Mouse (Mus musculus) adrenal gland, postnatal 10 days (tissue): Measurements from ENCODE around the gene Slc15a3. TPM values are rescaled to one million over a fixed set of nuclear protein-coding genes. Genes with fewer than 3 reads are reported as not detected.

Source experiments
- DNase-seq: peaks from one replicate; pipeline ENCODE4 v3.0.0; 2021; ENCODE audit warnings: mixed read lengths
- total RNA-seq, 2 experiments: library from RNA; stranded (reverse); gene quantifications; 2 replicates each; pipeline ENCODE4 v1.2.3; 2021

Gene Slc15a3
- total RNA-seq, 2 experiments from 2014 or later, result 3.2 to 3.5 TPM

DNA sequence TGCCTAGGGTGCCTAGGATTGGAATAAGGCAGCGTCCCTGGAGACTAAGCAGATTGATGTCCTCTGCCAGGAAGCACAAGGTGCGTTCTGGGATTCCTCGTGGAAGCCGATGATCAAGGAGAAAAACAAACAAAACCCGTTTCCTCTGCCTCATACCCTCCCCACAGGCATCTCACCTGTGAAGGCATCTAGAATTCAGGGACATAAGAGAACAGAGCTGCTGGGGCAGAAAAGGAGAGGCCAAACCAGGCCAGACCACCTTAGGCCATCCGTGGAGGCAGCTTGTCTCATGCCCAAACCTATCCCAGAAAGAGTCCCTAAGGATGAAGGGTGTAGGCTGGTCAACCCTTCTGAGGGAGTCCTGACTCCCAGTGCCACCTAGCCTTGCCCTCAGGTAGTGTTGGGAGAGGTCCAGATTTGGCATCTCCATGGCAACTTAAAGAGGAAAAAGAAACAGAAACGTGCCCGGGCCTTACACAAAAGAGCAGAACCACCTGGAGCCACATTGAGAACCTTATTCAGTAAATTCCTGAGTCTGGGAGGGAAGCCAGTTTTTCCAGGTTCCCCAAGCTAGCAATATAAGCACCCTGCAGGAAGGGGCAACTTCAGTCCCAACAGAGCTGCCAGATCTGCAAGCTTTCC, 30.5 kb downstream of the Slc15a3 start, which contains the start of gene Tmem132a:
Tmem132a (minus strand) TSS at position 55 of the 642 bp plus-strand sequence.
- DNase-seq, result no peak

DNA sequence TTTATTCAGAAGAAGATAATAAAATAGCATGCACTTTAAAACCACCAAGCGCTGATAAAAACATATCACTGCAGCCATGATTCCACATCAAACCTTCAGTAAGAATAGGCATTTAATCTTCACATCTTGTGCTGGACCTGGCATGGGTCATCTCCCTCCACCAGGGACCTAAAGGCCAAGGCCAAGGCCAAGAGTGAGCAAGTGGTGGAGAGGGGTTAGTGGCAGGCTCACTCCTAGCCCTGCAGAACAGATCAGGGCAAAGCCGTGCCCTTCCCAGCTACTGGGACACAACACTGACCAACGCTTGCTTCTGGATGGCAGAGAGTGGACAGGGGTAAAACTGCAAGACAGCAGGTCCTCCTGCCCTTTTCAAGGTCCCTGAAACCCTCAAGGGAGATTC, 31.1 kb downstream of the Slc15a3 start:
- DNase-seq, result no peak

DNA sequence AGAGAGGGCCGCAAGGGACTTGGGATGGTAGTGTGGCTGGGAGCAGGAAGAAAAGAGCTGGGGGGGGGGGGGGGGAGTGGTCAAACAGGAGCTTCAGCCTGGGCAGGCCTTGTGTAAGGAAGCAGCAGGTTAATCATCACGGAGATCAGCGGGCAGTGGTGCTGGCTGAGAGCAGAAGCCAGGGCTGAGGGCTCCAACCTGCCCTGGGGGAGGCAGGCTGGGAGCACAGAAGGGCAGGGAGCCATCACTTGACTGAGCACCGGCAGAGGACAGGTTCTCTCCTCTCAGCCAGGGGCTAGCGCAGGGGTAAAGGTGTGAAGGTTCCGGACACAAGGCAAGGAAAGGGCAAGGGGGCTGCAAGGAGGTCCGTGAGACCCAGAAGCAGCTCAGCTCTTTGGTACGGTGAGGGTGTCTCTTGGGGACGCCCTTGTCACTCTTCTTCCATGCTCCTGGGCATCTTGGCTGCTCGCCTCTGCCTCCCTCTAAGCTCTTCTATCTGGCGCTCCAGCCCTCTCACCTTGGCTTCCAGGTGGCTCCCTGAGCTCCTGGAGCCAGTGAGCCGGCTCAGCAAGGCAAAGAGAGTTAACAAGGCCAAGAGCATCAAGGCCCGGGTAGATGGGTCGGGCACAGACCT, 31.9 kb downstream of the Slc15a3 start:
- DNase-seq, result no peak

DNA sequence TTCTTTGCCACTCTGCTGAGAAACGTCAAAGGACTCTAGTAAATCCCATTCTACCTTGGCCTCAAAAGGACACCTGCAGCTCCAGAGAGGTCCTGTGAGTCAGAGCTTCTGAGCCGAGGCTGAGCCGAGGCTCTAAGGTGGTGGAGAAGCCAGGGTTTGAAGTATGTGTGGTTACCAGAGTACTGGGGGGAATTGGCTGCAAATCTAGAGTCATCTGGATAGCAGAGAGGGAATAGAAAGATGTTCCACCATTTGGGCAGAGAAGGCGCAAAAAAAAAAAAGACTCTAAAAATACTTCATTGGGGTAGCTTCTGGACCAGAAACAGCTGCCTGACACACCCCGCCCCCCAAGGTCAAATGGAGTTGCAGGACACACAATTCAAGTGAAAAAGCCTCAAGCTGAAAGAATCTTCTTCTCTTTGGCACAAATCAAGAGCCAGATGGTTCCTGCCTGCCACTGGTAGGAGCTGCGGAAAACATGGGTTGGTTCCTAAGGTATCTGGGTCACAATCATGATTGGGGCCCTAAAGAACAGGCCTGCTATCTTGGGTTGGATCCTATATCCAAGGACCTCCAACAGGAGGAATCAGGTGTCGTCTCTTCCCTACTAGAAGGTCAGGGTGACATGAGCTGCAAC, 38.8 kb downstream of the Slc15a3 start:
- DNase-seq, result no peak

DNA sequence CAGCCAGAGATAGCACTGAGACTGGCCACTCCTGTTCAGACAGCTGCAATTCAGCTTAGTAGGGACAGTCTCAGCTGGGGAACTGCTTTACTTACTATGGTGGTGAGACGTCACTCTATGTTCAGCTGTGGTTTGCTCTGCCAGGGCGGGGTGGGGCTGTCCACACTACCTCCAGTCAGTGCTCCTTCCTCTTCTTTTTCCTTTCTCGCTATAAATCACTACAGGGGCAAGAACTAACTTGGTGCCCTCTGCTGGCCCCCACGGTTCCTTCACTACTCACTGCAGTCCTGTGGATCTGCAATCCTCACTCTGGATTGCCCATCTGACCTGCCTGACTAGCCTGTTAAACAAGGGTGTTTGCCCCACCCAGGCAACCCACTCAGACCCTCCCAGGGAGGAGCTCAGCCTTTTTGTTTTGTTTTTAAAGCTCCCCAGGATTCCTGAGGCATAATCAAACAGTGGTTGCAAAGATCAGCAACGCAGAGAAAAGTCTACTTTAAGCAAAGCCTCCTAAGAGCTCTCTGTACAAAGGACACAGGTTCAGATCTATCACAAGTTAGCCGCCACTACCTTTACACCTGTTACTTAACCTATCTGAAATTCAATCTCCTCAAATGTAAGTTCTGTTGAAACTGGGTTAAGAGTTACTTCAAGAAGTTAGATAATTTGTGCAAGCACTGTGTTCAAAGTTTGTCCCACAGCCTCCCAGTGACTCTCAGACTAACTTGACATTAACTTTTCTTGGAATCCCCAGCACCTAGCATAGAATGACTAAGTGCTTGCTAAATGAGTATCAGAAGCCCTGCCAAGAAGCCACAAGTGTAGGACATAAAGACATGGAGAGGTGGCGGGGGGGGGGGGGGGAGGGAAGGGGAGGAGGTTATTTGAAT, 40.8 kb downstream of the Slc15a3 start:
- DNase-seq, result peak; percentile 45

DNA sequence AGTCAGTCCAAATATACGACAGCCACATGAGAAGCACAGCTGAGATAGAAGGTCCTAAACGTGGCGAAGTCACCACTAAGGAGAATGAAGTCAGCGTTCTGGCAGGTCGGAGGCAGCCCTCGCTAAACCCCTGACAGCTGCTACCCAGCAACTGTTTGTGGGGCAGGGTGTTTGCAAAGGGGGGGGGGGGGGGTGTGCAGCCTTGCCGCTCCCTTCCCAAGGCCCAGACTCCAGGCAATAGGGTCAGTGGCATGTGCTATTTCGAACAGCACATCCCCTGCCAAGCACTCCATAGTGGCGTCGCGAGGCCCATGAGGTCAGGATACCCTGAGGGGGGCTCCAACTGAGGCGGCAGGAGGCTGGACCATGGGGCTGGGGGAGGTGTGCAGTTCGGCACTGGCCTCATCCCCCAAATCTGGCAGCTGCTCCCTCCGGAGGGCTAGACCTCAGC, 41.5 kb downstream of the Slc15a3 start:
- no peak for DNase-seq

DNA sequence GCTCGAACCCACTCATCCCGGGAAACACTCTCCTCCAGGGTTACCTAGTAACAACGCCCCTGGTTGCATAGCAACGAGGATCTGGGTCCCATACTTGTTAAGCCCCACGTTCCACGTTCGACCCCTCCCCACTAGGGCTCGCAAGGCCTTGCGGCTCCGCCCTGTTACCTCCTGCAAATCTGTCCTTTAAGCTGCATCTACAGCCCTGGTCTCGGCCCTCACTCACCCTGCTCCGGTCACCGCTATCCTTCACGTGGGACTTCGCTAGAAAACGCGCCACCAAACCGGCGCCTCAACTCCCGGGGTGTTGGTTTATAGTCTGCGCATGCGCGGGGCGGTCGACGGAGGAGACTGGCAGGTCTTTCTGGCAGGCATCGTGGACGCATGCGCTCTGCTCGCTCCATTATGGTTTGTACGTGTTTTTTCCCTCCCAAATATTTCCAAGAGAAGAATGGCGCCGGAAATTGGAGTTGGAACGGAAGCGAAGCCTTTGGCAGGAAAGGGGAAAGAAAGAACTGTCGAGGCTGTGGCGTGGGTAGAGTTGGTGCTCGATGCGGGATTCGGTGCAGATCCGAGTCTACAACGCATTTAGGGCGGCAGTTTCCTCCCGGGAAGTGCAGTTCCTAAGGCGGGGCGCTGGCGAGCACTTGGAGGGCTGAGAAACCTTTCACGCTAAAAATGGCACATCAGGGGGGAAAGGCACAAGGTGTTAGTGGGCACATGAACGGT, 42.1 kb downstream of the Slc15a3 start, which contains the start of gene Tmem109:
Tmem109 (minus strand) TSS at position 576 of the 729 bp plus-strand sequence.
- peak; percentile 93 for DNase-seq

DNA sequence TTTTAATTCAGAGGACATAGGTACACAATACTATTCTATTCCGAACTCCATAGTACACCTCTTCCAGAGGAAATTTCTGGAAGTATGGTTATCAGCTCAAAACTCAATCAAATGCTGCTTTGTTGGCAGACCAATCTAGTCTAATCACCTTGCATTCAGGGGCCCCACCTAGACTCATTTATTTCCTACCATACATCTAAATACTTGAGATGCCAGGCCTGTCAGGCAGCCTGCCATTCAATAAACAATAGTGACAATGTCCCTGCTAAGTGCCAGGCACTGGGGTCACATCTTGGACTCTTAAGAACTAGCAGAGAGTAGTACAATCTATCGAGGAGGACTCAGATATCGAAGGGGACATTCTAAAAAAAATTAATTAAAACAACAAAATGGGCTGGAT, 52.7 kb downstream of the Slc15a3 start:
- DNase-seq, result no peak

DNA sequence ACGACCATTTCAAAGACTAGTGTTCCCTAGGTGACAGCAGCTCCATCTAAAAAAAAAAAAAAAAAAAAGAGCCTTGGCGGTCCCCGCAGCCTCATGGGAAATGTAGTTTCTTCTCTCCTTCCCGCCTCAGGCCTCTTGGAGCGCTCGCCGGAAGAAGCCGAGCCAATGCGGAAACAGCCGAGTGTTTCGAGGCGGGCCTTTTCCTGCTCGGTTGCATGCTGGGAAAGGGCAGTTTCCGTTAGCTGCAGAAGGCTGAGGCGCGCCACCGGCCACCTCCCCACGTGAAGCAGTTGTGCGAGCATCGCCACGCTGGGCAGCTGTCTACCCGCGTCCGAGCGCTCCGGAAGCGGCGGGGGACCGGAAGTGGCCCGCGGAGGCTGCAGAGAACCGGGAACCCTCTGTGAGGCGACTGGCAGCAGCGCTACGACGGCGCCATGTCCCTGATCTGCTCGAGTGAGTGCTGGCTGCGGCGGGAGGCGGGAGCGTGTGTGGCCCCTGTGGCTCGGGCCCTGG, 55.5 kb downstream of the Slc15a3 start, which contains the start of gene Prpf19:
Prpf19 (plus strand) TSS at position 216 of the 513 bp plus-strand sequence.
- peak; percentile 98 for DNase-seq

DNA sequence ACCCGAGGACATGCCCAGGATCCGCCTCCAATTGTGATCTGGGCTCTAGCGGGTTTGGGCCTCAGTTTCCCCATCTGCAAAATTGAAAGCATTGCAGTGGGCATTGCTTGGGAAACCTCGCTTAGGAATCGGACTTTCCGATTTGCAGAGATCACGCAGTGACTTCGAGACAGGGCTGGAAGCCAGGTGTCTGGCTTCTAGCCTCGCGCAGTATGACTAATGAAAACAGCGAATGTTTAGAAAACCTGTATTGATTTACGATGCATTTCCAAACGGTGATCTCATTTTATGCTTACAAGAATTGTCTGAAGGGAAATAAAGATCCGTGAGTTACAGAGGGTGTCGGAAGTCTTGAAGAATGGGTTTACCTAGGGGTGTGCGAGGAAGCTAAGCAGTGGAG, 56.2 kb downstream of the Slc15a3 start:
- DNase-seq, result peak; percentile 48

DNA sequence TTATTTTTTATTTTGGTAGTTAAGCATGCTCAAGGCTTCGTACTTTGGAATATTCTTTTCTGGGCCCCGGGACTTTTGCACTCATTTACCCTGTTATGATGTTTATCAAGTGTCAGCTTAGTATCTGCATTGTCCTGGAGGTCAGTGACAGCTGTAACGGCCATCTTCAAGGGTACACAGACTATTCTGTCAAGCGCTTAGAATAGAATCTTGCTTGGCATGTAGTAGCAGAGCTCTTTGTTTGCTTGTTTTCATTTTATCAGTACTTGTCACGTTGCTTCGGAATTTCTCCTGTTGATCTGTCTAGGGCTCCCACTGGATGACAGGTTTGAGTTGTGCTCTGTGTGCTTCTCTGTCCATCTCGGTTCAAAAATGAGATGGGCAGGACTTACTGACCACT, 57.3 kb downstream of the Slc15a3 start:
- DNase-seq, result no peak

DNA sequence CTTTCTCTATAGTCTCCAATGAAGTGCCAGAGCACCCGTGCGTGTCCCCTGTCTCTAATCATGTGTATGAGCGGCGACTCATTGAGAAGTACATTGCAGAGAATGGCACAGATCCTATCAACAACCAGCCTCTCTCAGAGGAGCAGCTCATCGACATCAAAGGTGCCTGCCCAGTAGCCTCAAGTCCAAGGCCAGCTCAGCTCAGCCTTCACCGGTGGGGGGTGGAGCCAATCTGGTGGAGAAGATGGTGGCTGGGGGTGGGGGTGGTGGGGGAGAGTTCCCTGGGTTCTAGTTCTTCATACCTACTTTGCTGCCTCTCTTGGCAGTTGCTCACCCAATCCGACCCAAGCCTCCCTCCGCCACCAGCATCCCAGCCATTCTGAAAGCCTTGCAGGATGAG, 58.0 kb downstream of the Slc15a3 start:
- peak; percentile 43 for DNase-seq

DNA sequence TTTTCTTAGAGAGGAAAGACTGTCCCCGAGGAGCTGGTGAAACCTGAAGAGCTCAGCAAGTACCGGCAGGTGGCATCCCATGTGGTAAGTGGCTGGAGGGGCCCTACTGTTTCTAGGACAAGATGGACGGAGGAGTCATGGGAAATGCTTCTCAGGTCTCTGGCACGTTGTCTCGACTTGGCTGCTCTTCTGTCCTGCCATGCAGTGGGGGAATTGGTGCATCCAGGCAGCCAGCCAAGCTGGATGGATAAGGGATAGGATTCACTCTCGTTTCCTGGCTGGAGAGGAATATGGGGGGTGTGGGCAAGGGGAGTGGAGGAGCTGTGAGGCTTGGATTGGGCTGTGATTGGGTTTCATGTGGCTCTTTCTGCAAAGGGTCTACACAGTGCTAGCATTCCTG, 60.8 kb downstream of the Slc15a3 start:
- no peak for DNase-seq

DNA sequence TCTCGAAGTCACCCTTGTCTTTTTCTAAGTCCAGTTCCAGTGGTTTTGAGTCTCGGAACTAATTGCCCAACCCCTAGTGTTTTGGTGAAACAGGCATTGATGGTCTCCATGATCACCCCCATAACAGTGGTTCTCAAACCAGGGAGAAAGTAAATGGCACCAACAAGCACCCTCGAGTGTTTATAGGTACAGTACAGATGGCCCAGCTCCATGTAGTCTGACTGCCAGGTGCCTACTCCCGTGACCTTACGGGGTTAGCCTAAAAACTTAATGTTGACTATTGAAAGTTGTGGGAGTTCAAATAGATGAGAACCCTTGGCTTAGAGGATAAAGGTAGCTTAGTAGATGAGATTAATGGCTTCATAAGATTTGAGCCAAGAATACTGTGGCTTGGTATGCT, 61.5 kb downstream of the Slc15a3 start:
- no peak for DNase-seq

DNA sequence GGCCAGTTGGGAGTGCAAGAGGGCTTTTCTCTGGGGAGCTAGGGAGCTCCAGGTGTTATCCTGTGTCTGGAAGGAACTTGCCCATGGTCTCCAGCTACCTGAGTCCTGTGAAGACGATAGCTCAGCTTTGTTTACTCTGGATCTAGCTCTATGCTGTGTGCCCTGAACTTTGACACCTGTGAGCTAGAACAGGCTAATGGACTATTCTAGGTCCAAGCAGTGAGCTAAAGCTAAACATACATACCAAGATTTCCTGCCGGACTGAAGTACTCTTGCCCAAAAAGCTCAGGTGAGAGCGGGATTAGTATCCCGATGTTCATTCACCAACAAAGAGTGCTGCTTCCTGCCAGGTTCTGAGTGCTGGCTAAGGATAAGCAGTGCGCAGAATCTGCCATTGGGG, 65.0 kb downstream of the Slc15a3 start:
- DNase-seq, result no peak

DNA sequence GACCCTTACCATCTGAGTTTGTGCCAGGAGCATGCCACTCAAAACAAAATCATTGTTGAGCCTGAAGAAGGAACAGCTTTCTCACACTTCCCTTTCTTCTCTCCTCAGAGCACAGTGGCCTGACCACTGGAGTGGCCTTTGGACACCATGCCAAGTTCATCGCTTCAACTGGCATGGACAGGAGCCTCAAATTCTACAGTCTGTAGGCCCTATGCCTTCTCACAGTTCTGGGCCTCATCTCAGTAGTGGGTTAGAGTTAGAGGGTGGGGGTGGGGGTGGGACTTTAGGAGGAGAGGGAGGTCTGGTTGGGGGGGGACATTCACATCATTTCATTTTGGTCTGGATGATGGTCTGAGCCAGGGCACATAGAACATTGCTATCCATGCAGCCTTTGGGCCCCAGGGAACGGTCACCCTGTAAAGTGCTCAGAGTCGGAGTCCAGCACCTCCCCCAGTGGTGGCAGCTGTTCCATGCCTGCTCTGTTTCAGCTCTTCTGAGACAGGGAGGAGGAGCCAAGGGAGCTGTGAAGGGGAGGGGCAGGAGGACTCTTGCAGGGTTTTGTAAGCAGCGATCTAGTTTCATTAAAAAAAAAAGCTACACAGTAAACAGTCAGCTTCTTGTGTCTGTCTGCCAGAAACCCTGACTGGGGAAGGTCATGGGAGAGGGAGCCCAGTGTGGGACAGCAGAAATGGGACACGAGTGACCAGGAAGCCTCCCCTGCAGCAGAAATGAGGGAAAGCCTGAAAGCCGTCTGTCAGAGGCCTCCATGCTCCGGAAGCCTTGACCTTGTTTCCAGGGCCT, 65.6 kb downstream of the Slc15a3 start:
- peak; percentile 83 for DNase-seq

DNA sequence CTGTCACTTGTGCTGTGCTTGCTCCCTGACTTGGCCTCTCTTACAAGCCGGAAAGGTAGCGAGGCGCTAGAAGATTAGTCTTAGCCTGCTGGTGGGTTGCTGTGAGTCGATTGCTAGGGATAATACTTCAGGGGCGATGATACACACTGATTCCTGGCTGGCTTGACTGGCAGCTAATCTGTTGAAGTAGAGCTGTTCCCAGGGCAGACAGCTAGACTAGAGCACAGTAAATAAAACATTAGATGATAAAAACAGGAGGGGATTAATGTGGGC, 66.1 kb downstream of the Slc15a3 start:
- DNase-seq, result no peak

DNA sequence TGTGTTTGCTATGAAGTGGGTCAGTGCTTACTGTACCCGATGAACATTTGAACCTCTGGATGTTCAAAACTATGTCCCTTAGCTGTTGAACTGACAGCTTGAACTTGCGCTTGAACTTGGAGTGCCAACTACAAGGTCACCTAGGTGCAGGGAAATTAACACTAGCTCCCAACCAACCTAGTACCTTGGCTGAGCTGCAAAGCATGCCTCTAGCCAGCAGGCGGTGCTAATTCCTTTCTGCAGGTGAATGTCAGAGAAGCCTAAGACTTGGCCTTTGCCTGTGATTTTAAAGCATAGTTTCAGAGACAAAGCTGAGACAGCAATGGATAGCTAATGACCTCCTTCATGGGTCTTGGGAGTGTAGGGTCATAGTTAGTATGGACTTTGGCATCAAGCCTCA, 68.4 kb downstream of the Slc15a3 start:
- peak; percentile 67 for DNase-seq
